Mouse (Mus musculus) kidney, embryonic 14.5 days (tissue): ENCODE results near the gene Ccdc127. TPM values are rescaled to one million over a fixed set of nuclear protein-coding genes. Genes with fewer than 3 reads are reported as not detected.

Source experiments
- ATAC-seq: fragments of 200-750 bp; cut with Nextera tagmentation; 2 replicates; pipeline ENCODE4 v1.8.0; 2017; ENCODE audit warnings: moderate number of reproducible peaks, mild to moderate bottlenecking, moderate TSS enrichment, moderate library complexity; ENCODE audit not compliant: low FRiP score, low TSS enrichment
- H3K27ac ChIP-seq: fragments of 300-500 bp; sonication (generic); 2 replicates; pipeline ENCODE4 v1.5.1; 2014; ENCODE audit warnings: low read depth, mild to moderate bottlenecking, low read length, moderate library complexity, mixed read lengths
- H3K27me3 ChIP-seq: fragments of 300-500 bp; sonication (generic); 2 replicates; pipeline ENCODE4 v1.6.1; 2014; ENCODE audit warnings: mild to moderate bottlenecking, low read length; ENCODE audit not compliant: control insufficient read depth, insufficient read depth
- H3K36me3 ChIP-seq: fragments of 300-500 bp; sonication (generic); 2 replicates; pipeline ENCODE4 v1.6.1; 2014; ENCODE audit warnings: low read length, mixed read lengths; ENCODE audit not compliant: control insufficient read depth, insufficient read depth
- H3K4me1 ChIP-seq: fragments of 300-500 bp; sonication (generic); 2 replicates; pipeline ENCODE4 v1.6.1; 2014; ENCODE audit warnings: low read length, mixed read lengths; ENCODE audit not compliant: control insufficient read depth, insufficient read depth
- H3K4me2 ChIP-seq: fragments of 300-500 bp; sonication (generic); replicated peaks from 2 replicates; pipeline ENCODE4 v1.6.1; 2014; ENCODE audit warnings: low read depth, mild to moderate bottlenecking, low read length
- H3K4me3 ChIP-seq: fragments of 300-500 bp; sonication (generic); 2 replicates; pipeline ENCODE4 v1.5.1; 2014; ENCODE audit warnings: mild to moderate bottlenecking, low read length
- H3K9ac ChIP-seq: fragments of 300-500 bp; sonication (generic); 2 replicates; pipeline ENCODE4 v1.6.1; 2014; ENCODE audit warnings: low read depth, mild to moderate bottlenecking, low read length, moderate library complexity
- H3K9me3 ChIP-seq: fragments of 300-500 bp; sonication (generic); 2 replicates; pipeline ENCODE4 v1.6.1; 2016; ENCODE audit warnings: low read length; ENCODE audit not compliant: control insufficient read depth
- WGBS: fragments of 180-500 bp; shearing (Covaris S2); extraction: QIAGEN DNeasy Blood & Tissue Kit; methylation state at CpG from one replicate; pipeline ENCODE4 v1.1.7; 2014; 5-methylcytosine and 5-hydroxymethylcytosine counted together
- microRNA counts: library from miRNA; unstranded; fragments of <30 nt; microRNA quantifications from one replicate; lab custom pipeline; 2017
- microRNA-seq: library from miRNA; unstranded; fragments of <30 nt; microRNA quantifications from one replicate; pipeline ENCODE4, GENCODE M21; 2016
- polyA plus RNA-seq: library from polyadenylated mRNA; unstranded; fragments of >200 nt; fragmentation: Nextera tagmentation; extraction: Ambion mirVana; gene quantifications from 2 replicates; pipeline ENCODE4 v1.2.1, GENCODE M21; 2014

The Ccdc127 gene
- polyA plus RNA-seq, 1 experiment from 2014 or later, result 55.5 TPM

- Histone ChIP-seq H3K27ac (peak overlapping the region; percentile 81; the same call in 1 of the 2 replicates), H3K4me1 (peaks cover 13% of the 10 kb centered on the region), H3K4me2 (peak overlapping the region; percentile 12; the same call in 1 of the 2 replicates), H3K9me3 (no peaks in the 10 kb centered on the region), H3K4me3 (no peak overlapping the region), H3K9ac (no peak overlapping the region), H3K27me3 (no peaks in the 10 kb centered on the region), H3K36me3 (no peaks in the 10 kb centered on the region)
- 40% methylated on average over 10 of the region's 10 CpGs for WGBS
- ATAC-seq, result peak; percentile 72
Measured at GRCm38 (mm10) chr13:74381533-74382276, 31.6 kb downstream of the Ccdc127 start.

- Histone ChIP-seq H3K27ac (peak overlapping the region; percentile 81; the same call in 1 of the 2 replicates), H3K27me3 (no peaks in the 10 kb centered on the region), H3K4me1 (peaks cover 13% of the 10 kb centered on the region), H3K4me2 (no peak overlapping the region), H3K36me3 (no peaks in the 10 kb centered on the region), H3K9me3 (no peaks in the 10 kb centered on the region), H3K9ac (no peak overlapping the region), H3K4me3 (no peak overlapping the region)
- 18% methylated on average over 3 of the region's 3 CpGs for WGBS
- ATAC-seq, result peak; percentile 76; the same call in 1 of the 2 replicates
Measured at GRCm38 (mm10) chr13:74382289-74382688, 32.2 kb downstream of the Ccdc127 start.

- H3K9me3 ChIP-seq, result no peaks in the 10 kb centered on the region
- no peak overlapping the region for H3K27ac ChIP-seq
- H3K4me2 ChIP-seq, result peak overlapping the region; percentile 48
- H3K9ac ChIP-seq, result peak overlapping the region; percentile 50; the same call in 1 of the 2 replicates
- WGBS, result 63% methylated on average over 6 of the region's 6 CpGs
- H3K4me3 ChIP-seq, result peak overlapping the region; percentile 66
- ATAC-seq, result no peak
- 0 out of 2 replicates have a peak, but pooled peaks cover 4% of the 10 kb centered on the region for H3K4me1 ChIP-seq
- no peaks in the 10 kb centered on the region for H3K36me3 ChIP-seq
- no peaks in the 10 kb centered on the region for H3K27me3 ChIP-seq
Measured at GRCm38 (mm10) chr13:74389730-74390129, 39.6 kb downstream of the Ccdc127 start.

GRCm38 (mm10) chr13:74390371-74390990 lies 40.4 kb downstream of the Ccdc127 start, which contains the start of gene Zfp72:
Gene Zfp72 (minus strand): TSS chr13:74390836.
- no peaks in the 10 kb centered on the region for H3K27me3 ChIP-seq
- H3K9me3 ChIP-seq, result no peaks in the 10 kb centered on the region
- 0 out of 2 replicates have a peak, but pooled peaks cover 4% of the 10 kb centered on the region for H3K4me1 ChIP-seq
- peak; percentile 95 for ATAC-seq
- under 1% methylated on average over 14 of the region's 14 CpGs for WGBS
- H3K4me2 ChIP-seq, result peak within 1 kb of the TSS; percentile 48
- peak within 1 kb of the TSS; percentile 50 for H3K9ac ChIP-seq
- H3K36me3 ChIP-seq, result no peaks in the 10 kb centered on the region
- H3K4me3 ChIP-seq, result peak within 1 kb of the TSS; percentile 66
- no peak within 1 kb of the TSS for H3K27ac ChIP-seq

GRCm38 (mm10) chr13:74391156-74391555 lies 41.0 kb downstream of the Ccdc127 start:
- 78% methylated on average over 2 of the region's 2 CpGs for WGBS
- Histone ChIP-seq H3K27me3 (no peaks in the 10 kb centered on the region), H3K36me3 (no peaks in the 10 kb centered on the region), H3K4me2 (no peak overlapping the region), H3K9me3 (no peaks in the 10 kb centered on the region), H3K9ac (no peak overlapping the region), H3K4me1 (0 out of 2 replicates have a peak, but pooled peaks cover 4% of the 10 kb centered on the region), H3K27ac (no peak overlapping the region), H3K4me3 (no peak overlapping the region)
- ATAC-seq, result peak; percentile 40; the same call in 1 of the 2 replicates

GRCm38 (mm10) chr13:74399298-74399839 lies 49.3 kb downstream of the Ccdc127 start, which contains the start of gene Ftl1-ps1:
Gene Ftl1-ps1 (plus strand): TSS chr13:74399694.
- Histone ChIP-seq H3K4me1 (no peaks in the 10 kb centered on the region), H3K9ac (no peak within 1 kb of the TSS), H3K4me2 (peak within 1 kb of the TSS; percentile 38), H3K27ac (no peak within 1 kb of the TSS), H3K4me3 (peak within 1 kb of the TSS; percentile 9; the same call in 1 of the 2 replicates), H3K36me3 (no peaks in the 10 kb centered on the region), H3K9me3 (no peaks in the 10 kb centered on the region), H3K27me3 (no peaks in the 10 kb centered on the region)
- 12% methylated on average over 11 of the region's 11 CpGs for WGBS
- peak; percentile 77; the same call in 1 of the 2 replicates for ATAC-seq

MicroRNA genes within 50 kb of the gene (microRNA counts, 519-probe panel; counts per million panel counts)
- microRNA mmu-miR-692 (lab: Ali Mortazavi, UCI), result not detected

Small RNA genes lying within 50 kb of the gene (microRNA-seq; reads per million reads assigned to microRNA genes)
- gene Mir692-3, result not detected

Other genes starting within 250 kb of the Ccdc127 start
- gene Slc9a3, start 228.9 kb upstream of the Ccdc127 start, polyA plus RNA-seq, result 0.16 and 0.23 TPM in 2 replicates
- 65.8 and 83.2 TPM in 2 replicates for gene Exoc3, start 141.6 kb upstream of the Ccdc127 start, polyA plus RNA-seq
- 0.39 and 0.65 TPM in 2 replicates for gene Ahrr, start 58.0 kb upstream of the Ccdc127 start, polyA plus RNA-seq
- gene Pdcd6, start 32.7 kb upstream of the Ccdc127 start, polyA plus RNA-seq, result 163 and 185 TPM in 2 replicates
- gene Sdha, start within 50 bp of the Ccdc127 start, polyA plus RNA-seq, result 162 and 268 TPM in 2 replicates
- gene Lrrc14b, start 13.7 kb downstream of the Ccdc127 start, polyA plus RNA-seq, result not detected in 2 replicates
- gene Zfp72, start 40.5 kb downstream of the Ccdc127 start, polyA plus RNA-seq, result 7.8 and 7.9 TPM in 2 replicates
- 59.8 and 61.6 TPM in 2 replicates for gene Ftl1-ps1, start 49.4 kb downstream of the Ccdc127 start, polyA plus RNA-seq
- 27.3 and 29.3 TPM in 2 replicates for gene Zfp825, start 143.7 kb downstream of the Ccdc127 start, polyA plus RNA-seq